Mouse (Mus musculus) limb, embryonic 14.5 days (tissue): Measurements from ENCODE around the gene Khdrbs1. TPM values are rescaled to one million over a fixed set of nuclear protein-coding genes. Genes with fewer than 3 reads are reported as not detected.
"Not testable (repeated sequence)": the region's sequence is repeated elsewhere in the genome, so short reads cannot be mapped to it uniquely, and the experiment has no call there.

ENCODE experiments used
- ATAC-seq: fragments of 200-750 bp; cut with Nextera tagmentation; 2 replicates; pipeline ENCODE4 v1.8.0; 2017; ENCODE audit warnings: low read depth, moderate number of reproducible peaks, moderate TSS enrichment; ENCODE audit not compliant: low FRiP score
- DNase-seq: peaks from one replicate; pipeline ENCODE4 v3.0.0-alpha.2; 2015; ENCODE audit warnings: low spot score
- H3K27ac ChIP-seq: fragments of 300-500 bp; sonication (generic); replicated peaks from 2 replicates; pipeline ENCODE4 v1.5.1; 2014; ENCODE audit warnings: low read depth, mild to moderate bottlenecking, low read length, moderate library complexity, mixed read lengths
- H3K27me3 ChIP-seq: fragments of 300-500 bp; sonication (generic); 2 replicates; pipeline ENCODE4 v1.6.1; 2014; ENCODE audit warnings: low read length, mixed read lengths; ENCODE audit not compliant: control insufficient read depth, insufficient read depth
- H3K36me3 ChIP-seq: fragments of 300-500 bp; sonication (generic); 2 replicates; pipeline ENCODE4 v1.6.1; 2014; ENCODE audit warnings: mild to moderate bottlenecking, low read length, moderate library complexity, mixed read lengths; ENCODE audit not compliant: control insufficient read depth, insufficient read depth
- H3K4me1 ChIP-seq: fragments of 300-500 bp; sonication (generic); 2 replicates; pipeline ENCODE4 v1.6.1; 2014; ENCODE audit warnings: antibody characterized with exemption, low read length, mixed read lengths; ENCODE audit not compliant: control insufficient read depth, insufficient read depth
- H3K4me2 ChIP-seq: fragments of 300-500 bp; sonication (generic); replicated peaks from 2 replicates; pipeline ENCODE4 v1.6.1; 2014; ENCODE audit warnings: low read depth, mild to moderate bottlenecking, low read length, moderate library complexity; ENCODE audit not compliant: severe bottlenecking
- H3K4me3 ChIP-seq: fragments of 300-500 bp; sonication (generic); replicated peaks from 2 replicates; pipeline ENCODE4 v1.5.1; 2014; ENCODE audit warnings: low read length
- H3K9ac ChIP-seq: fragments of 300-500 bp; sonication (generic); 2 replicates; pipeline ENCODE4 v1.6.1; 2014; ENCODE audit warnings: mild to moderate bottlenecking, low read depth, low read length, moderate library complexity; ENCODE audit not compliant: severe bottlenecking
- H3K9me3 ChIP-seq: fragments of 300-500 bp; sonication (generic); 2 replicates; pipeline ENCODE4 v1.6.1; 2016; ENCODE audit warnings: low read length; ENCODE audit not compliant: control insufficient read depth
- POLR2A ChIP-seq: fragments of 200-500 bp; IDR thresholded peaks from 2 replicates; pipeline ENCODE4 v1.8.0; 2012; ENCODE audit warnings: inconsistent platforms, mild to moderate bottlenecking, moderate library complexity, borderline replicate concordance; ENCODE audit not compliant: insufficient read depth, insufficient read length; ENCODE audit errors: extremely low read depth
- WGBS: fragments of 180-500 bp; shearing (Covaris S2); extraction: QIAGEN DNeasy Blood & Tissue Kit; methylation state at CpG from one replicate; pipeline ENCODE4 v1.1.7; 2014; 5-methylcytosine and 5-hydroxymethylcytosine counted together
- polyA plus RNA-seq, 2 experiments: library from polyadenylated mRNA; depleted of rRNA in 1 of 2; stranded (reverse) in 1 of 2; unstranded in 1 of 2; fragments of >200 nt; fragmentation: Nextera tagmentation in 1 of 2; extraction: Ambion mirVana in 1 of 2; gene quantifications; 2 replicates each; pipeline versions ENCODE4 v1.2.1 to v1.2.3; 2012 to 2014

The Khdrbs1 gene
- polyA plus RNA-seq, 2 experiments: 97.6 to 107 TPM

DNA sequence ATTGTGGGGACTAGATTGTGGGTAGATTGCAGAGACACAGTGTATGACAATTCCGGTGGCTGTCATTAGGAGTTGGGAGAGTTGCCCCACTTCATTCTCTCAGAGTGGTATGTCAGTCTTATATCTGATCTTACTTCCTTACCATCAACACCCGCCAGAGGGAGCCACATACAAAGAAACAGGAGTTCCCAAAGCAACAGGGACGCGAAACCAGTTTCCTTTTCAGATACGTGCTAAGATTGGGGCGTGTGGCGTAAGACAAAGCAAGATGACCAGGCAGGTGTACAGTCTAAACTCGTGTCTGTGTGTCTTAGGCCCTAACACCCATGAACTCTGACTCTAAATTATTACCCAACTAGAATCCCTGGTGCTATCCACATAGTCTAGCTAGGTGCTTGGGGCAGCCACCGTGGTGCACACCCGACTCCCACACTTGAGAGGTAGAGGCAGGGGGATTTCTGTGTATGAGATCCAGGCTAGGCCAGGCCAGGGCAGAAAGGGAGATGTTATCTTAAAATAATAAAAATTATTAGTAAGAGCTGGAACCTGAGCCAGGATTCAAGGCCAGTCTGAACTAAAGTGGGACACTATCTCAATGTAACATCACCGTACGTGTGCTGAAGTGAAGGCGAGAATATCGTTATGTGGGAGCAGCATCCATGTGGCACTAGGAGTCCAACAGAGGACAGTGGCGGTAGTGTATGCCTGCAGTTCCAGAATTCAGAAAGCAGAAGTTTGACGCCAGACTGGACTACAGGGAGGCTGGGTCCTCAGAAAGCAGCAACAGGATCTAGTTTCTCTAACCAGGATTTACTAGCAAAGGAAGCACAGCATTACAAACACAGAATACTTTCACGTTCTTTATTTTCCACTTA is 40.4 kb downstream of the Khdrbs1 start:
- no peak overlapping the region for H3K9ac ChIP-seq
- ATAC-seq: no peak
- H3K27ac ChIP-seq: peak overlapping the region; percentile 80
- no peaks in the 10 kb centered on the region for H3K27me3 ChIP-seq
- no peak for TF ChIP-seq POLR2A
- peak overlapping the region; percentile 5 for H3K4me2 ChIP-seq
- H3K4me1 ChIP-seq: peaks cover 31% of the 10 kb centered on the region
- H3K36me3 ChIP-seq: peaks cover 41% of the 10 kb centered on the region
- H3K4me3 ChIP-seq: no peak overlapping the region
- no peaks in the 10 kb centered on the region for H3K9me3 ChIP-seq
- WGBS: 50% methylated on average over 17 of the region's 17 CpGs
- DNase-seq: peak; percentile 88

DNA sequence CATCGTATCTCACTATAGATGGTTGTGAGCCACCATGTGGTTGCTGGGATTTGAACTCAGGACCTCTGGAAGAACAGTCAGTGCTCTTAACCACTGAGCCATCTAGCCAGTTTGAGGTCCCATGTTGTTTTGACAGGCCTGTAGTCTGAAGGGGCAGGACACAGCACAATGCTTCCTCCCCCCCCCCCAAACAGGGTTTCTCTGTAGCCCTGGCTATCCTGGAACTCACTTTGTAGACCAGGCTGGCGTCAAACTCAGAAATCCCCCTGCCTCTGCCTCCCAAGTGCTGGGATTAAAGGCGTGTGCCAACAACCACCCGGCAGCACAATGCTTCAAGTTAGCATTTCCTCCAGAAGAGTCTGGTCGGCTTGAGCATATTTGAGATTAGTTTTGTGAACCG is 41.4 kb downstream of the Khdrbs1 start:
- Histone ChIP-seq H3K4me1 (peaks cover 33% of the 10 kb centered on the region), H3K36me3 (peaks cover 30% of the 10 kb centered on the region)
- H3K4me3 ChIP-seq, H3K9me3 ChIP-seq, ATAC-seq, H3K9ac ChIP-seq, H3K27ac ChIP-seq, H3K27me3 ChIP-seq, DNase-seq, H3K4me2 ChIP-seq: not testable (repeated sequence)
- 92% methylated on average over 6 of the region's 6 CpGs for WGBS

DNA sequence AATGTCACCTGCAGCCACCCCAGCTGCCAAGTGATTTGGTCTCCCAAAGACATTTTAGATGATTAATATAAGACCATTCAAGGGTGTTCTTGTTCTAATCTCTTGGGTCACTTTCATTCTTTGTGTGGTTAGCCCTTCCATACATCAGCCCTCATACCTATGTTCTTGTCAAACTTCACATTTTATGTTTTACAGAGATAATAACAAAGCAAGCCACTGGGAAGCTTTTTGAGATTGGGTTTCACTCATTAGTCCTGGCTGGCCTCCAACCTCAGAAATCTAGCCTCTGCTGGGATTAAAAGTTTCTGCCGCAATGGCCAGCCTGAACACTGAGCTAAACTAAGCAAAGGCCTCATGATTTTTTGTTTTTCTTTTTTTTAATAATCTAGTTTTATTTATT is 41.9 kb downstream of the Khdrbs1 start:
- H3K4me2 ChIP-seq: no peak overlapping the region
- H3K36me3 ChIP-seq: peaks cover 27% of the 10 kb centered on the region
- no peak overlapping the region for H3K27ac ChIP-seq
- H3K4me1 ChIP-seq: peaks cover 36% of the 10 kb centered on the region
- 59% methylated on average over 1 of the region's 1 CpGs for WGBS
- ATAC-seq (no peak), DNase-seq (peak; percentile 40)
- H3K9ac ChIP-seq: no peak overlapping the region
- H3K9me3 ChIP-seq: no peaks in the 10 kb centered on the region
- no peaks in the 10 kb centered on the region for H3K27me3 ChIP-seq
- no peak overlapping the region for H3K4me3 ChIP-seq
- no peak for TF ChIP-seq POLR2A

DNA sequence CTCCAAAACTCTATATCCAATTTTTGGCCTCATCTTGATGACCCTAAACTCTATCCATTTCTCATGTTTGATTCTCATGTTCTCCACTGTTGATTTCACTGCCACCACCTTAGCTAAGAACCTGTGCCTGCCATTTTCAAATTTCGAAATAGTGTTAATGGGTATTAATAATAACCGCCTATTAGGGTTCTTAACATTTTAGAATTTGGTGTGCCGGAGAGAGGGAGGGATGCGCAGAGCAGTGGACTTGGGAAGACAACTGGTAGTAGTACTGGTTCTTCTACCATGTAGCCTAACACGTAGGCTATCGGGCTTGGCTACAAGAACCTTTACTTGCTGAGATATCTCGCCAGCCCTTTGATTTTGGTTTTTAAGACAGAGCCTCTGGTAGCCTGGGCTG is 44.9 kb downstream of the Khdrbs1 start:
- 84% methylated on average over 7 of the region's 7 CpGs for WGBS

DNA sequence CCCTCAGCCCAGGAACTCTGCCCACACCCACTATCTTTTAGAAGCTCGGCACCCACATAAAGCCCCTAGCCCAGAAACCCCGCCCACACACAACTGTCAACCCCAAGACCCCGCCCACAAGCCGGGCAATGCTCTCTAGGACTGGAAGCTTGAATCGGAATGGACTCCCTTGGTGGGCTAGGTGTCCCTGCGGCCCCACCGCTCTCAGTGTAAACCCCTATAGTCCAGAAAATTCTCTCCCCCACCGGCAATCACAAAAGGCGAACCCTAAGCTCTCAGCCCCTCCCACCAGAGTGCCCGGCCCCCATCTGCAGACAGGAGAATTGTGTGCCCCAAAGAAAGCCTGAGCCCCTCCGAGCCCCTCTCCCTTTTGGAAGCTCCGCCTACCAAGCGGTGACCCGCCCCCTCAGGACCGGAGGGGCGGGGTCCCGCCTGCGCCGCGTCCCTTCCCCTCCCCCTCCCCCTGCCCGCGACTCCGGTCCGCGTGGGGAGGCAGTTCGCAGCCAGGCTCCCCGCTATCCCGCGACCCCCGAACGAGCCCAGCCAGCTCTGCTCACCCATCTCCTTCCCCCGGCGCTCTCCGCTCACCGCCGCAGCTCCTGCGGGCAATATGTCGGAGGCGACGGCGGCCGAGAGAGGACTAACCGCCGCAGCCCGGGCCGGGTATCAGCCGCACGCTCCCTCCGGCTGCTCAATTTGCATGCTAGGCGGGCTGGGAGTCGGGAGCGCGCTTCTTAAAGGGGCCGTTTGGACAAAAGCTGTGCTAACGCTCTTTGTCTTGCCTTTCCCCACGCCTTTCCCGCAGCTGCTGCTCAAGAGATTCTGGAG is 45.7 kb downstream of the Khdrbs1 start, which contains the start of gene Tmem39b:
Gene Tmem39b (minus strand): TSS at position 681 of the 828 bp plus-strand sequence.
- ATAC-seq: peak; percentile 90
- Histone ChIP-seq H3K9ac (peak within 1 kb of the TSS; percentile 81), H3K27me3 (no peaks in the 10 kb centered on the region), H3K9me3 (no peaks in the 10 kb centered on the region), H3K36me3 (peaks cover 24% of the 10 kb centered on the region), H3K4me1 (peaks cover 14% of the 10 kb centered on the region), H3K4me2 (peak within 1 kb of the TSS; percentile 71), H3K4me3 (peak within 1 kb of the TSS; percentile 59), H3K27ac (peak within 1 kb of the TSS; percentile 94)
- TF ChIP-seq POLR2A: peak; percentile 75; the same call in 1 of the 2 replicates
- peak; percentile 96 for DNase-seq
- under 1% methylated on average over 41 of the region's 57 CpGs for WGBS

More for the DNA sequence above, 44.9 kb downstream of the Khdrbs1 start:
- Histone ChIP-seq H3K4me2 (peak overlapping the region; percentile 71), H3K9ac (peak overlapping the region; percentile 81), H3K4me1 (peaks cover 23% of the 10 kb centered on the region), H3K9me3 (no peaks in the 10 kb centered on the region), H3K36me3 (peaks cover 21% of the 10 kb centered on the region), H3K4me3 (peak overlapping the region; percentile 59), H3K27ac (peak overlapping the region; percentile 94), H3K27me3 (no peaks in the 10 kb centered on the region)
- DNase-seq (no peak), ATAC-seq (no peak)
- no peak for TF ChIP-seq POLR2A
